Mouse (Mus musculus) heart, embryonic 13.5 days (tissue): ENCODE results near the gene Eif3k. TPM values are rescaled to one million over a fixed set of nuclear protein-coding genes. Genes with fewer than 3 reads are reported as not detected.

Source experiments
- ATAC-seq: fragments of 200-750 bp; cut with Nextera tagmentation; 2 replicates; pipeline ENCODE4 v1.8.0; 2017; ENCODE audit warnings: moderate TSS enrichment; ENCODE audit not compliant: insufficient number of reproducible peaks, low FRiP score, low TSS enrichment; ENCODE audit errors: extremely low read depth
- H3K27ac ChIP-seq: fragments of 300-500 bp; sonication (generic); replicated peaks from 2 replicates; pipeline ENCODE4 v1.5.1; 2015; ENCODE audit warnings: moderate library complexity, mild to moderate bottlenecking, inconsistent platforms
- H3K27me3 ChIP-seq: fragments of 300-500 bp; sonication (generic); replicated peaks from 2 replicates; pipeline ENCODE4 v1.6.1; 2015; ENCODE audit warnings: mild to moderate bottlenecking, inconsistent platforms
- H3K36me3 ChIP-seq: fragments of 300-500 bp; sonication (generic); 2 replicates; pipeline ENCODE4 v1.6.1; 2015; ENCODE audit warnings: mild to moderate bottlenecking, inconsistent platforms
- H3K4me1 ChIP-seq: fragments of 300-500 bp; sonication (generic); 2 replicates; pipeline ENCODE4 v1.6.1; 2015; ENCODE audit warnings: inconsistent platforms
- H3K4me2 ChIP-seq: fragments of 300-500 bp; sonication (generic); 2 replicates; pipeline ENCODE4 v1.6.1; 2015; ENCODE audit warnings: inconsistent platforms, mild to moderate bottlenecking, moderate library complexity
- H3K4me3 ChIP-seq: fragments of 300-500 bp; sonication (generic); 2 replicates; pipeline ENCODE4 v1.5.1; 2015; ENCODE audit warnings: moderate library complexity, mild to moderate bottlenecking, inconsistent platforms
- H3K9ac ChIP-seq: fragments of 300-500 bp; sonication (generic); 2 replicates; pipeline ENCODE4 v1.6.1; 2015; ENCODE audit warnings: inconsistent platforms, mild to moderate bottlenecking, moderate library complexity
- H3K9me3 ChIP-seq: fragments of 300-500 bp; sonication (generic); 2 replicates; pipeline ENCODE4 v1.6.1; 2016; ENCODE audit warnings: inconsistent platforms
- WGBS: fragments of 180-500 bp; shearing (Covaris S2); methylation state at CpG from one replicate; pipeline ENCODE4 v1.1.7; 2015; ENCODE audit warnings: mixed read lengths; 5-methylcytosine and 5-hydroxymethylcytosine counted together
- polyA plus RNA-seq: library from polyadenylated mRNA; unstranded; fragments of >200 nt; fragmentation: Nextera tagmentation; extraction: Ambion mirVana; gene quantifications from 2 replicates; pipeline ENCODE4 v1.2.1, GENCODE M21; 2015

Eif3k gene
- polyA plus RNA-seq, 1 experiment from 2014 or later, result 257 TPM

DNA sequence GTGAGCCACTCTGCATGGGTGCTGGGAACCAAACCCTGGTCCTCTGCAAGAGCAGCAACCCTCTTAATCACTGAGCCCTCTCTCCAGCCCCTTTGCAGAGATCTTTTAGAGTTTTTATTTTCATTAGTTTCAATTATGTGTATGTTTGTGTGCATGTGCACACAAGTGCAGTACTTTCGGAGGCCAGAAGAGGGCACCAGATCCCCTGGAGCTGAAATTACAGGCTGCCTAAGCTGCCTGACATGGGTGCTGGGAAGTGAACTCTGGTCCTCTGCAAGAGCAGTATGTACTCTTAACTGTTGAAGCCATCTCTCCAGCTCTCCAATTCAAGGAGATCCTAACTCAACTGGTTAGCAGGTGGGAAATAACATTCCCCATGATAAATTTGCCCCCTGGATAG is 33.3 kb upstream of the Eif3k start:
- no peak overlapping the region for H3K27ac ChIP-seq
- 97% methylated on average over 1 of the region's 1 CpGs for WGBS

GRCm38 (mm10) chr7:29008714-29009113 is 27.1 kb upstream of the Eif3k start:
- no peaks in the 10 kb centered on the region for H3K36me3 ChIP-seq

More for the DNA sequence above, 33.3 kb upstream of the Eif3k start:
- H3K9me3 ChIP-seq, result peaks cover 7% of the 10 kb centered on the region; the same call in 1 of the 2 replicates
- H3K9ac ChIP-seq, result no peak overlapping the region
- H3K4me1 ChIP-seq, result peaks cover 9% of the 10 kb centered on the region
- H3K4me3 ChIP-seq, result no peak overlapping the region
- H3K36me3 ChIP-seq, result no peaks in the 10 kb centered on the region
- no peak for ATAC-seq
- H3K4me2 ChIP-seq, result no peak overlapping the region
- H3K27me3 ChIP-seq, result peaks cover 36% of the 10 kb centered on the region

GRCm38 (mm10) chr7:29008171-29008570 is 26.5 kb upstream of the Eif3k start:
- Histone ChIP-seq H3K4me2 (no peak overlapping the region), H3K4me3 (no peak overlapping the region), H3K9me3 (no peaks in the 10 kb centered on the region), H3K9ac (no peak overlapping the region), H3K27ac (no peak overlapping the region), H3K27me3 (0 out of 2 replicates have a peak, but pooled peaks cover 10% of the 10 kb centered on the region), H3K36me3 (no peaks in the 10 kb centered on the region), H3K4me1 (no peaks in the 10 kb centered on the region)
- no peak for ATAC-seq
- WGBS, result 87% methylated on average over 10 of the region's 10 CpGs

More at GRCm38 (mm10) chr7:29008714-29009113, 27.1 kb upstream of the Eif3k start:
- no peak overlapping the region for H3K4me2 ChIP-seq
- no peak for ATAC-seq
- H3K4me3 ChIP-seq, result no peak overlapping the region
- 0 out of 2 replicates have a peak, but pooled peaks cover 10% of the 10 kb centered on the region for H3K27me3 ChIP-seq
- H3K9ac ChIP-seq, result no peak overlapping the region
- H3K4me1 ChIP-seq, result no peaks in the 10 kb centered on the region
- H3K27ac ChIP-seq, result no peak overlapping the region
- no peaks in the 10 kb centered on the region for H3K9me3 ChIP-seq
- WGBS, result 57% methylated on average over 9 of the region's 9 CpGs

- Histone ChIP-seq H3K4me1 (no peaks in the 10 kb centered on the region), H3K27ac (no peak overlapping the region), H3K9ac (no peak overlapping the region), H3K27me3 (peaks cover 10% of the 10 kb centered on the region; the same call in 1 of the 2 replicates), H3K9me3 (no peaks in the 10 kb centered on the region), H3K4me3 (no peak overlapping the region), H3K4me2 (no peak overlapping the region), H3K36me3 (no peaks in the 10 kb centered on the region)
- no peak for ATAC-seq
- WGBS, result 66% methylated on average over 9 of the region's 9 CpGs
These were observed 25.8 kb upstream of the Eif3k start for GRCm38 (mm10) chr7:29007224-29008101.

DNA sequence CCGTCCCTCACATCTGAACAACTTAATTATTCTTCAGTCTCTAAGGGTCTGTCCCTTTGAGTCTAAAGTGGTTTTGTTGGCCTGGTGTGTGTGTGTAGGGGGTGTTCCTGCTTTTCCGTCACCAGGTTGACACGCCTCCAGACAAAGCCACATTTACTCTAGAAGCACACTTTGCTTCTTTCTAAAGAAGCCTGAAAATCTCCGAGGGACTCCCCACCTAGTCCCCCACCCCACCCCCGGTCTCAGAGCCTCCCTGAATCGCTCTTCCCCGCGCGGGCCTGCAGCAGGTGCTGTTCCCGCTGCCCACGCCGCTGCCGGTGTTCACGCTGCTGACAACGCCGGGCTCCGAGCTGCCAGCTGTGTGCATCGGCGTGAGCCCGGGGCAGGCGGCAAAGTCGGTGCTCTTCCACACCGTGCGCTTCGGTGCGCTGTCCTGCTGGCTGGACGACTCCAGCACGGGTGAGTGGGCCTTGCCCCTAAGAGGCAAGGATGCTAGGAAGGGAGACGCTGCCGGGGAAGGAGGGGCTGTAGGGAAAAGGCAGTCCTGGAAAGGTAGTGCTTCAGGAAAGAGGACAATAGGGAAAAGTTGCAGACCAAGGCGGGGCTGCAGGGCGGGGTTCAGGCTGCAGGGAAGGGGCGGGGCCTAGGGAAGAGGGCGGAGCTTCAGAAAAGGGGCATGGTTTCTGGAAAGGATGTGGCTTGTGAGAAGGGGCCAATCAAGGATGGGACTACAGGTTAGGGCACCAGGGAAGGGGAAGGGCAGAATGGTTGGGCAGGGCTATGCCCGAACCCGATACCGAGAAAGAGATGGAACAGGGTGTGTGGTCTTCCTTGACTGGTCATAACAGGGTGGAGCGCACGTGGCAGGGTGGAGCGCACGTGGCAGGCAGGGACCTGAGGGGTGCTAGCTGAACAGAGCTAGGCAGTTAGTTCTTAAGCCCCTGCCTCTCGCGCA is 19.3 kb upstream of the Eif3k start:
- 0 out of 2 replicates have a peak overlapping the region, but pooled peaks have one; percentile 17 for H3K27ac ChIP-seq
- H3K4me2 ChIP-seq, result peak overlapping the region; percentile 87
- H3K36me3 ChIP-seq, result no peaks in the 10 kb centered on the region
- WGBS, result 6% methylated on average over 43 of the region's 43 CpGs
- H3K9me3 ChIP-seq, result no peaks in the 10 kb centered on the region
- H3K4me3 ChIP-seq, result peak overlapping the region; percentile 57
- H3K9ac ChIP-seq, result peak overlapping the region; percentile 80
- H3K4me1 ChIP-seq, result peaks cover 11% of the 10 kb centered on the region
- H3K27me3 ChIP-seq, result peaks cover 32% of the 10 kb centered on the region
- ATAC-seq, result peak; percentile 53

- H3K4me2 ChIP-seq, result no peak overlapping the region
- WGBS, result 69% methylated on average over 3 of the region's 3 CpGs
- no peak for ATAC-seq
- no peaks in the 10 kb centered on the region for H3K27me3 ChIP-seq
- H3K9me3 ChIP-seq, result no peaks in the 10 kb centered on the region
- no peak overlapping the region for H3K9ac ChIP-seq
- H3K4me3 ChIP-seq, result no peak overlapping the region
- no peak overlapping the region for H3K27ac ChIP-seq
- no peaks in the 10 kb centered on the region for H3K4me1 ChIP-seq
- no peaks in the 10 kb centered on the region for H3K36me3 ChIP-seq
These were observed 11.7 kb upstream of the Eif3k start for GRCm38 (mm10) chr7:28993402-28993801.

GRCm38 (mm10) chr7:28992997-28993396 is 11.3 kb upstream of the Eif3k start:
- Histone ChIP-seq H3K4me1 (no peaks in the 10 kb centered on the region), H3K27me3 (no peaks in the 10 kb centered on the region), H3K4me2 (no peak overlapping the region), H3K4me3 (no peak overlapping the region), H3K27ac (no peak overlapping the region), H3K36me3 (no peaks in the 10 kb centered on the region), H3K9me3 (no peaks in the 10 kb centered on the region), H3K9ac (no peak overlapping the region)
- 77% methylated on average over 3 of the region's 3 CpGs for WGBS
- no peak for ATAC-seq

GRCm38 (mm10) chr7:28991616-28992015 is 10.0 kb upstream of the Eif3k start:
- Histone ChIP-seq H3K4me2 (no peak overlapping the region), H3K27me3 (no peaks in the 10 kb centered on the region), H3K27ac (no peak overlapping the region), H3K4me3 (no peak overlapping the region), H3K4me1 (no peaks in the 10 kb centered on the region), H3K9ac (no peak overlapping the region), H3K36me3 (no peaks in the 10 kb centered on the region), H3K9me3 (no peaks in the 10 kb centered on the region)
- WGBS, result 63% methylated on average over 5 of the region's 5 CpGs
- ATAC-seq, result no peak

DNA sequence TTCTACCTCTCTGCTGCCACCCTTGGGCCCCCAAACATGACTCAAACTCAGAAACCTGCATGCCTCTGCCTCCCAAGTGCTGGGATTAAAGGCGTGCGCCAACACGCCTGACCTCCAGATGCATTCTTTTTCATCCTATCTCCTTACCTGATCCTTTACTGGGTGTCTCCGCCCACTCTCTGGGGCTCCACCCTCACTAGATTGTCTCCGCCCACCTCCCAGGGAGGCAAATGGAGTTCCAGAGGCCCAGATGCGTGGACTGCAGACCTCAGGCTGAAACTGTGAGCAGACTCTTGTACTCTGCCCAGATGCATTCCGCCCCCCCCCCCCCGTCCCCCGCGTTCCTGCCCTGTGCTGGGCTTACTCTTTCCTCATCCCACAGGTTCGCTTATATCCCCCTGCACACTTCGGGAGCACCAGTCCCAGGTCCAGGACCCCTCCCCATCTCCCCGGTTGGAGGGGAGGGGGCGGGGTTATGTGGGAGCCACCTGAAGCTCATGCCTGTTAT is 9.2 kb upstream of the Eif3k start:
- H3K27ac ChIP-seq, result no peak overlapping the region
- no peak overlapping the region for H3K4me2 ChIP-seq
- no peak for ATAC-seq
- no peaks in the 10 kb centered on the region for H3K27me3 ChIP-seq
- H3K36me3 ChIP-seq, result no peaks in the 10 kb centered on the region
- H3K4me1 ChIP-seq, result no peaks in the 10 kb centered on the region
- H3K4me3 ChIP-seq, result no peak overlapping the region
- 35% methylated on average over 13 of the region's 14 CpGs for WGBS
- H3K9ac ChIP-seq, result no peak overlapping the region
- H3K9me3 ChIP-seq, result no peaks in the 10 kb centered on the region

GRCm38 (mm10) chr7:28985207-28985606 is 3.5 kb upstream of the Eif3k start:
- 64% methylated on average over 7 of the region's 7 CpGs for WGBS
- peaks cover 24% of the 10 kb centered on the region for H3K4me1 ChIP-seq
- peaks cover 2% of the 10 kb centered on the region for H3K36me3 ChIP-seq
- no peak overlapping the region for H3K27ac ChIP-seq
- ATAC-seq, result no peak
- no peak overlapping the region for H3K9ac ChIP-seq
- no peak overlapping the region for H3K4me2 ChIP-seq
- H3K9me3 ChIP-seq, result no peaks in the 10 kb centered on the region
- H3K4me3 ChIP-seq, result no peak overlapping the region
- H3K27me3 ChIP-seq, result no peaks in the 10 kb centered on the region

DNA sequence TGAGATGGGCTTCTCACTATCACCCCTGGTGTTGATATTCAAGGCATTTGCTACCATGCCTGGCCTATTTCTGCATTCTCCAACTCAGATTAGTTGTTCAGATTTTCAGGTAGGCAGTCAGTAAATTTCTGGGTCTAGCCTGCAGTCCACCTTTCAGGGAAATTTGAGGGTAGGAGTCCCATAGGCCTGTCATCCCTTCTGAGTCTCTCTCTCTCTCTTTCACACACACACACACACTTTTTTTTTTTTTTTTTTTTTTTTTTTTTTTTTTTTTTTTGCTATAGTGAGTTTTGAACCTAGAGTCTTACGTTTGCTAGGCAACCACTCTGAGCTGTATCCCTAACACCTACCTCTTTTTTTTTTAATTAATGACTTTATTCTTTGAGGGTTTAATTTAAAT is 2.8 kb upstream of the Eif3k start:
- no peaks in the 10 kb centered on the region for H3K27me3 ChIP-seq
- H3K4me3 ChIP-seq, result no peak overlapping the region
- no peaks in the 10 kb centered on the region for H3K9me3 ChIP-seq
- H3K4me1 ChIP-seq, result peaks cover 24% of the 10 kb centered on the region
- no peak for ATAC-seq
- H3K9ac ChIP-seq, result no peak overlapping the region
- no peak overlapping the region for H3K4me2 ChIP-seq
- H3K27ac ChIP-seq, result no peak overlapping the region
- WGBS, result 100% methylated on average over 1 of the region's 1 CpGs
- peaks cover 9% of the 10 kb centered on the region for H3K36me3 ChIP-seq
